Mouse (Mus musculus) heart, adult 18-20 months (tissue): ENCODE measurements around the gene Gga3. TPM values are rescaled to one million over a fixed set of nuclear protein-coding genes. Genes with fewer than 3 reads are reported as not detected.
A peak's percentile ranks its signal among the peaks of the same experiment; 100 is the strongest.

Source experiments
- DNase-seq, 2 experiments: peaks; one replicate each; pipeline ENCODE4 v3.0.0; 2021 to 2022; ENCODE audit warnings: mixed read lengths in 1 of 2
- total RNA-seq, 2 experiments: library from RNA; stranded (reverse); gene quantifications; 2 replicates each; pipeline ENCODE4 v1.2.3; 2021

The Gga3 gene
- total RNA-seq, 2 experiments from 2014 or later: 16.1 to 19.0 TPM

DNA sequence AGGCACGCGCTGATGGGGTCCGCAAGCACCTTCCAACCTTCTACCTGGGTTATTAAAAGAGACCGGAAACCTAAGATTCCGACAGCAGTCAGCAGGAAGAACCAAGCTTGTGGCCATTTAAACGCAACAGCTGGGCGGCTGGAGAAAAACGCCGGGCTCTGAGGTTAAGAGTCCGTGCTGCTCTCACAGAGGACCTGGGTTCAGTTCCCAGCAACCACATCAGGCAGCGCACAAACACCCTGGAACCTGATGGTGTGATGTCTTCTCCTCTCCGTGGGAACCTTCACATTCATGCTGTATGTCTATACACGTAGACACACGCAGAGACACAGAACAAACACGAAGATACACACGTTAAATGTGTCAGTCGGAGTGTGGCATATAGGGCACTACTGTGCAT, 48.1 kb downstream of the Gga3 start:
- DNase-seq: no peak

DNA sequence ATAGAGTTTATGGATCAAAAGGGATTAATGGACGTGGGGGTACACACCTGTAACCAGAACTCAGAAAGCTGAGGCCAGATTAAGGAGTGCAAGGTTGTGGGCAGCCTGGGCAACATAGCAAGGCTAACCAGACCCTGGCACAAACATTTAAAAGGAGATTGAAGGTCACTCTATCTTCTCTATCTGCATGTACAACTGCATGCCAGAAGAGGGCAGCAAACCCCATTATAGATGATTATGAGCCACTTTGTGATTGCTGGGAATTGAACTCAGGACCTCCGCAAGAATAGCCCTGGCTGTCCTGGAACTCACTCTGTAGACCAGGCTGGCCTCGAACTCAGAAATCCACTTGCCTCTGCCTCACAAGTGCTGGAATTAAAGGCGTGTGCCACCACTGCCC, 51.1 kb downstream of the Gga3 start:
- no peak for DNase-seq

DNA sequence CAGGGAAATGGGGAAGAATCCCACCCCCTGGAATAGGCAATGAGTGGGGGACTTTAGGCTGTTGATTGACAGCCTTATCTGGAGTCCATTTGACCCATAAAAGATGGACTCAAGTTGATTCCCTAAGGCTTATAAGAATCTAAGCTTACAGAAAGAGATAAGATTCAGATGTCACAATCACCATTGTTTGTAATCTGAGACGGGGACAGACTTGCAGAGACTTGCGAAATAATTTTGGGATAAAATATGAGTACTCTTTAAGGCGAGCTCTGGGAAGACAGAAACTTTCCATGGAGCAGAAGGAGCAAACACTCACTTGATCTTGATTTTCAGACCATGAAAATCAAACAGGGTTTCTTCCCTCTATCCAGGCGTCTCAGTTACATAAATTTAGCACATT, 60.3 kb downstream of the Gga3 start:
- no peak for DNase-seq

DNA sequence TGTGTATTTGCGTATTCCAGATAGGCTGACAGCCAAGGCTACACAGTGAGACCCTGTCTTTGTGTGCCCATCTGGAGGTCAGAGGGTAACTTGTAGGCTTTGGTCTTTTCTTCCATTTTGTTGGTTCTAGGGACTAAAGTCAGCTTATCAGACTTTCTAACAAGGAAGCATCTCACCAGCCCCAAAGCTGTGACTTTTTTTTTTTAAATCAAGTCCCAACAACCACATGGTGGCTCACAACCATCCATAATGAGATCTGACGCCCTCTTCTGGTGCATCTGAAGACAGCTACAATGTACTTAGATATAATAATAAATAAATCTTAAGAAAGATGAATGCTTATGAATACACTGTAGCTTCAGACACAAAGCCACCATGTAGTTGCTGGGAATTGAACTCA, 65.8 kb downstream of the Gga3 start:
- DNase-seq: no peak

DNA sequence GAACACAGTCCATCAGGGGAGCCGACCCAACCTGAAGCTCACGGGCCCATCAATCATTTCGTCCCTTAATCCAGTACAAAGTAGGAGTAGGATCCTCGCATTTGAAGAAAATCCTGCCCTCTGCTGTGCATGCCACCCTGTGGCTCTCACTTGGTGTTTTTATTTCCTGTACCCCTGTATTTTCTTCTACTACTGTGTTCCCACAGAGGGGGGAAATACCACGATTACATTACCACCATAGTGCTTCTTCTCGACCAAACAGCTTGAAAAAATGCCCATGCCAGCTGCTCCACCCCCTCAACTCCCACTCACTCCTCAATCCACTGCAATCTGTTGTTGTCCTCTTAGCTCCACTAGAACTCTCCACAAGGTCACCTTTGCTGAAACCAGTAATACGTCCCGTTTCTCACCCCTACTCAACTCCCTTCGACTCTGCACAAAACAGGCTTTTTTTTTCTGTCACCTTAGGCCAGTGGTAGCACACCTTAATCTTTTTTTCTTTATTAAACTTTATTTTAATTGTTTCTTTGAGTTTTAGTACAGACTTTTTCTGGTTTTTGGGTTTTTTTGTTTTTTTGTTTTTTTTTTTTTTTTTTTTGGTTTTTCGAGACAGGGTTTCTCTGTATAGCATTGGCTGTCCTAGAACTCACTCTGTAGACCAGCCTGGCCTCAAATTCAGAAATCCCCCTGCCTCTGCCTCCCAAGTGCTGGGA, 66.8 kb downstream of the Gga3 start:
- DNase-seq: no peak

DNA sequence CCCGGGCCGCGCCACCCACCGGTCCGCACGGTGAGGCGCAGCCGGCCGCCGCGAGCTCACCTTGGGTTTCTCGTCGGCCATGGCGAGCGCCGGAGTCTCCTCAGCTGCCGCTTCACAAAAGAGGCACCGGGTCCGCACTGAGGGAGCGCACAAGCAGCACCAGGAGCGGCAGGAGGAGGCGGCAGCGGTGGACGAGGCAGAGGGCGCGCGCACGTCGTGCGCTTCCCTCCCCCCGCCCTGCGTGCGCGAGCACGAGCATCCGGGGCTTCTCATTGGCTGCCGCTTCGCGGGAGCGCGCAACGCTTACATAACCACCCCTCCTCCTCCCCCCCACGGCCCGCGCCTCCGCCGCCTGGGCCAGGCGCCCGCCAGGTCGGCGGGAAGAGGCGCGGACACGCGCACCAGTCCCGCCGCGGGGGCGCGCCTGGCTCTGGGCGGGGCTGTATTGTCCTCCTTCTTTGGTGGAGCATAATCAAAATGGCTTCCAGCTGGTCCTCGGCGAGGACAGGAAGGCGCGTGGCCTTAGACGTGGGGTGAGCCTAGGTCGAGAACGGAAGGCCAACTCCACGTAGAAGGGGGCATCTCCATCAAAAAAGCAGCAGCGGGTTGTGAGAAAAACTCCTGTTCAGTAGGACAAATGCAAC, 67.7 kb downstream of the Gga3 start, which contains the start of gene Sumo2:
TSS of gene Sumo2 (minus strand) at position 239 of the 644 bp plus-strand sequence.
- peak; percentile 98 to 99 for DNase-seq

DNA sequence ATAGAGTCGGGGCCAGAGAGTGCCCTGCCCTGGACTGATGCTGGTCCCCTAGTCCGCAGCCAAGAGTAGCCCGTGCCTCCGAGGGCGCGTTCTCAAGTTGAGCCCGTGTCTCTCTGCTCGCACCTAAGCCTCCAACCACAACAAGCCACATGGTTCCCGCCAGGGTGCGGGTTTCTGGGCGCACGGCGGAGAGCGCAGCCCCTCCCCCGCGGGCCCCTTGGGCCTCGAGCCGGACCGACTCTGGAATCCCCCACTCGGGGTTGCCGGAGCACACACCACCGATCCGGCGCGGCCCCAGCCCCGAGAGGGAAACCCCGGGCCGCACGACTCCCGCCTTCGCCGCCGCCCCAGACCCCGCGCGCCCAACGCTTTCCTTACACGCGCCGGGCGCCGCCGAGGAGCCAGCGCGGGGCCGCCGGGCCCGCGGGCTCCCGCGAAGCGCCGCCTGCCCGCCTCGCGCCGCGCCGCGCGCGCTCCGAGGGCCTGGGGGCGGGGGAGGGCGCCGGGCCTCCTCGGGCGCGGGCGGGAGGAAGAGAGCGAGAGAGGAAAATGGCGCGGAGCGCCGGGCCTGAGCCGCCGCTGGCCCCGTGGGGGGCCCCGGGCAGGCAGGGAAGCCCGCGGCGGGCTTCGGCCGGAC, 68.3 kb downstream of the Gga3 start:
- DNase-seq: peak; percentile 69 to 73

DNA sequence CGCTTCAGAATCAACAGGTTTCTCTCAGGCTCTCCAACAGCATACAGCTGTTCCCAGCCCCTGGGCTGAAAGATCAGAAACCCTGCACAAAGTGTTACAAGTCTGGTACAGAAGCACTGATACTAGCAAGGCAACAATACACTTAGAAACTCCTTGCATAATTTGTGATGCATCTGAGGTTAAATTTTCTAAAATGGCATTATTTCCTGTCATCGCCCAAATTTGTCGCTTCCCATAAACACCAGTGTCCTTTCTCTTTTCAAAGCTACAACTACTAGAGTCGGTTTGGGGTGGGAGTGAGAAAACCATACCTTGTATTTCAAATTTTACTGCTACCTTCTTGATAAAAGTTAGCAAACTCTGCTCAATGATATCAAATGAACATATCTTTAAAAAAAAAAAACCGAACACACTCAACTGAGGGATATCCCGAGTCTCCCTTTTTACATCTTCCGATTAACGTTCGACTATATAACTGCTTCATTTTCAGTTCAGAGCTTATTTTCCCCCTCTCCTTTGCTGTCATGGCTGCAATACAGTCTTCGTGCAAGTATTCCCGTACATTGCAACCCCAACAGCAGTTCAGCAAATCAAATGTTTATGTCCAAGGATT, 69.0 kb downstream of the Gga3 start:
- DNase-seq: no peak

Other genes with a start within 250 kb of the Gga3 start
- 1 to 10 TPM; 2.4 to 3.6 TPM for gene Hid1, start 236.3 kb downstream of the Gga3 start, total RNA-seq
- gene Cdr2l, start 222.1 kb downstream of the Gga3 start, total RNA-seq: 1 to 10 TPM; 4.4 to 4.5 TPM
- gene Mrpl58, start 200.3 kb downstream of the Gga3 start, total RNA-seq: 100 to 1,000 TPM; 140 to 166 TPM
- gene Atp5h, start 184.1 kb downstream of the Gga3 start, total RNA-seq: 1,000 to 10,000 TPM; 2,170 to 2,492 TPM
- gene Kctd2, start 183.9 kb downstream of the Gga3 start, total RNA-seq: 10 to 100 TPM; 30.1 to 31.0 TPM
- gene Trim80, start 163.5 kb downstream of the Gga3 start, total RNA-seq: not detected
- under 1 TPM in 1 of 2 experiments, not detected in 1; 0.36 TPM for gene Slc16a5, start 141.6 kb downstream of the Gga3 start, total RNA-seq
- gene Armc7, start 128.4 kb downstream of the Gga3 start, total RNA-seq: 1 to 10 TPM; 1.8 to 1.9 TPM
- gene Nt5c, start 112.2 kb downstream of the Gga3 start, total RNA-seq: 10 to 100 TPM; 11.5 to 16.6 TPM
- gene Jpt1, start 89.7 kb downstream of the Gga3 start, total RNA-seq: 100 to 1,000 TPM; 114 to 148 TPM
- 100 to 1,000 TPM; 160 to 170 TPM for gene Sumo2, start 67.8 kb downstream of the Gga3 start, total RNA-seq
- gene Nup85, start 39.6 kb downstream of the Gga3 start, total RNA-seq: 10 to 100 TPM; 18.3 to 20.0 TPM
- gene Mrps7, start 126 bp downstream of the Gga3 start, total RNA-seq: 10 to 100 TPM; 81.0 to 83.5 TPM
- 10 to 100 TPM; 51.1 to 54.2 TPM for gene Mif4gd, start 8.9 kb upstream of the Gga3 start, total RNA-seq
- gene Slc25a19, start 24.2 kb upstream of the Gga3 start, total RNA-seq: 10 to 100 TPM; 35.3 to 38.3 TPM
- gene Grb2, start 104.5 kb upstream of the Gga3 start, total RNA-seq: 100 to 1,000 TPM in 1 of 2 experiments, 10 to 100 TPM in 1; 98.4 to 111 TPM
- gene Tmem94, start 161.4 kb upstream of the Gga3 start, total RNA-seq: 100 to 1,000 TPM in 1 of 2 experiments, 10 to 100 TPM in 1; 96.6 to 104 TPM
- gene Caskin2, start 209.6 kb upstream of the Gga3 start, total RNA-seq: 10 to 100 TPM; 39.2 to 42.9 TPM
- 1 to 10 TPM; 7.1 to 8.5 TPM for gene Tsen54, start 210.7 kb upstream of the Gga3 start, total RNA-seq
- gene Llgl2, start 220.0 kb upstream of the Gga3 start, total RNA-seq: 10 to 100 TPM; 17.5 to 18.2 TPM